Mouse (Mus musculus) C2C12 (cell line): ENCODE results near the gene Foxa2.

Experiments
- CEBPB ChIP-seq: IDR thresholded peaks from one replicate; pipeline ENCODE4 v1.6.1; 2011; ENCODE audit warnings: low read depth, mild to moderate bottlenecking, control low read depth, moderate library complexity
- CTCF ChIP-seq: IDR thresholded peaks from one replicate; pipeline ENCODE4 v1.5.1; 2011; ENCODE audit not compliant: control insufficient read depth, insufficient read depth, insufficient read length
- MAX ChIP-seq: IDR thresholded peaks from one replicate; pipeline ENCODE4 v1.6.1; 2011; ENCODE audit warnings: mild to moderate bottlenecking, control low read depth
- MYOD1 ChIP-seq: IDR thresholded peaks from one replicate; pipeline ENCODE4 v1.6.1; 2011; ENCODE audit warnings: low read depth; ENCODE audit not compliant: control insufficient read depth, insufficient read length
- MYOG ChIP-seq: IDR thresholded peaks from one replicate; pipeline ENCODE4 v1.6.1; 2011; ENCODE audit not compliant: control insufficient read depth, insufficient read length; ENCODE audit errors: extremely low read depth
- USF1 ChIP-seq: IDR thresholded peaks from one replicate; pipeline ENCODE4 v1.6.1; 2011; ENCODE audit warnings: low read depth, mild to moderate bottlenecking, control low read depth, moderate library complexity

GRCm38 (mm10) chr2:148046799-148047165, at the start of gene Foxa2:
- TF ChIP-seq CTCF: no peak
- TF ChIP-seq USF1: no peak
- no peak for TF ChIP-seq MYOG
- no peak for TF ChIP-seq MAX
- no peak for TF ChIP-seq CEBPB
- no peak for TF ChIP-seq MYOD1
